Mouse (Mus musculus) intestine, embryonic 14.5 days (tissue): ENCODE data around the gene Mpdz. TPM values are rescaled to one million over a fixed set of nuclear protein-coding genes. Genes with fewer than 3 reads are reported as not detected.

Source experiments
- ATAC-seq: fragments of 200-750 bp; cut with Nextera tagmentation; replicated peaks from 2 replicates; pipeline ENCODE4 v1.8.0; 2017; ENCODE audit warnings: low read depth, moderate number of reproducible peaks, moderate TSS enrichment, moderate library complexity; ENCODE audit not compliant: low FRiP score, low TSS enrichment
- DNase-seq: peaks from one replicate; pipeline ENCODE4 v3.0.0-alpha.2; 2018; ENCODE audit warnings: low spot score
- H3K27ac ChIP-seq: fragments of 300-500 bp; sonication (generic); 2 replicates; pipeline ENCODE4 v1.5.1; 2014; ENCODE audit warnings: low read depth, mild to moderate bottlenecking, control low read depth
- H3K27me3 ChIP-seq: fragments of 300-500 bp; sonication (generic); replicated peaks from 2 replicates; pipeline ENCODE4 v1.6.1; 2014; ENCODE audit warnings: low read length, control low read depth; ENCODE audit not compliant: control insufficient read depth, insufficient read depth
- H3K36me3 ChIP-seq: fragments of 300-500 bp; sonication (generic); 2 replicates; pipeline ENCODE4 v1.6.1; 2014; ENCODE audit warnings: low read length, control low read depth; ENCODE audit not compliant: control insufficient read depth, insufficient read depth
- H3K4me1 ChIP-seq: fragments of 300-500 bp; sonication (generic); replicated peaks from 2 replicates; pipeline ENCODE4 v1.6.1; 2014; ENCODE audit warnings: low read length, control low read depth, mixed read lengths; ENCODE audit not compliant: control insufficient read depth, insufficient read depth
- H3K4me2 ChIP-seq: fragments of 300-500 bp; sonication (generic); 2 replicates; pipeline ENCODE4 v1.6.1; 2014; ENCODE audit warnings: low read length
- H3K4me3 ChIP-seq: fragments of 300-500 bp; sonication (generic); 2 replicates; pipeline ENCODE4 v1.5.1; 2014; ENCODE audit warnings: low read depth, low read length, control low read depth, mixed read lengths
- H3K9ac ChIP-seq: fragments of 300-500 bp; sonication (generic); 2 replicates; pipeline ENCODE4 v1.6.1; 2014; ENCODE audit warnings: mild to moderate bottlenecking, low read length
- H3K9me3 ChIP-seq: fragments of 300-500 bp; sonication (generic); 2 replicates; pipeline ENCODE4 v1.6.1; 2016; ENCODE audit warnings: low read length, control low read depth; ENCODE audit not compliant: control insufficient read depth
- WGBS: fragments of 180-500 bp; shearing (Covaris S2); extraction: QIAGEN DNeasy Blood & Tissue Kit; methylation state at CpG from one replicate; pipeline ENCODE4 v1.1.7; 2014; 5-methylcytosine and 5-hydroxymethylcytosine counted together
- polyA plus RNA-seq: library from polyadenylated mRNA; unstranded; fragments of >200 nt; fragmentation: Nextera tagmentation; extraction: Ambion mirVana; gene quantifications from 2 replicates; pipeline ENCODE4 v1.2.1, GENCODE M21; 2014

Gene Mpdz
- polyA plus RNA-seq, 1 experiment from 2014 or later, result 30.9 TPM

DNA sequence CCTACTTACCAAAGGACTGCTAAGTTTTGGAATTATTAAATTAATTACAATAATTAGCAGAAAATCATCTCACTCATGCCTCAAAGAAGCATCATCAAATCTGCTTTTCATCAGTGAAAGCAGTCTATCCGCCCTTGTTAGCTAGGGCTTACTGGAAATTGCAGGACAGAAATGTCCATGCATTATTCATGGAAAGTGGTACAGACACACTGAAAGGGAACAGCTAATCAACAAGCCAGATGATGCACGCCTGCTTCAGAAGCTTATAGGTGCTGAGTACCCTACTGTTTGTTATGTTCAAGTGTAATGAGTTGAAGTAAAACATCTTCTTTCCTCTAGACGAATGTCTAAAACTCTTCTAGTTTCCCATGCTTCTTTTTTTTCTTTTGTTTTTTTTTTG, 91.2 kb downstream of the Mpdz start:
- Histone ChIP-seq H3K9me3 (no peaks in the 10 kb centered on the region), H3K9ac (no peak overlapping the region), H3K27ac (no peak overlapping the region), H3K4me2 (no peak overlapping the region), H3K27me3 (no peaks in the 10 kb centered on the region), H3K4me3 (no peak overlapping the region), H3K4me1 (no peaks in the 10 kb centered on the region; the same call in 1 of the 2 replicates), H3K36me3 (peaks cover 29% of the 10 kb centered on the region)
- ATAC-seq (no peak), DNase-seq (no peak)
- WGBS, result 87% methylated on average over 3 of the region's 3 CpGs

DNA sequence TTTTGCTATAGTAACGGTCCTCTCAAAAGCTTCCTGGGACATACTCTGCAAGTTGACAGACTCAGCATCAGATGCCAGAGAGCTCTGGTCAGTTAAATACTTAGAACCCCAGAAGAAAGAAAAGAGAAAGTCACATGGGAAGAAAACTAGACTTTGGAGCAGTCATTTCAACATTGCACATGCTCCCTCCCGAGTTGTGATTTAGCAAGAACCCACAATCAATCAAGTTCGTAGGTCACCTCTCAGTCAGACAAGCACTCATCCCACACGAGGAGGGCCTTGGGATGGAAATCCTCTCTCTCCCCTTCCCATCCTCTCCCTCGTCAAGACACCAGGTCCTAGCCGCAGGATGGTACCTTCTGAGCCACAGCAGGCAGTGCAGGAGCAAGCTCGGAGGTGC, 94.0 kb downstream of the Mpdz start:
- peaks cover 27% of the 10 kb centered on the region for H3K36me3 ChIP-seq
- H3K27ac ChIP-seq, result no peak overlapping the region
- H3K4me2 ChIP-seq, result no peak overlapping the region
- no peak overlapping the region for H3K4me3 ChIP-seq
- H3K9ac ChIP-seq, result no peak overlapping the region
- DNase-seq, result no peak
- no peaks in the 10 kb centered on the region for H3K27me3 ChIP-seq
- H3K4me1 ChIP-seq, result no peaks in the 10 kb centered on the region
- ATAC-seq, result no peak
- H3K9me3 ChIP-seq, result no peaks in the 10 kb centered on the region
- 79% methylated on average over 7 of the region's 7 CpGs for WGBS

DNA sequence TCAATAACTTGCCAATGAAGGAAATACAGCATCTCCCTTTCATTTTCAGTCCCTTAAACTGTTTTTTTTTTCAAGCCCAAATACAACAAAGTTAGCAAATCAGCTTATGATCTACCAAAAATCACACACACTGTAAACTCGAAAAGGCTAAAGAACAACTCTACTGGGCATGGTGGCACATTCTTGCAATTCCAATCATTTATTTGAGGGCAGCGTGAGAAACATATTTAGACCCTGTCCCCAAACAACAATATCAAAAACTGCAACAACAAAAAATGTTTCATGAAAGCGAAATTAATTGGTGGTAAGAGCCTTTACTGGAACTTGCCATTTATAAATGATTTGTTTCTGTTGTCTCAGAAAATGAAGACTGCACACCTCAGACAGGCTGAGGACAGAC, 97.5 kb downstream of the Mpdz start:
- no peak overlapping the region for H3K4me3 ChIP-seq
- DNase-seq (no peak), ATAC-seq (no peak)
- no peaks in the 10 kb centered on the region for H3K4me1 ChIP-seq
- H3K27me3 ChIP-seq, result no peaks in the 10 kb centered on the region
- H3K9ac ChIP-seq, result no peak overlapping the region
- WGBS, result 88% methylated on average over 3 of the region's 3 CpGs
- no peaks in the 10 kb centered on the region for H3K9me3 ChIP-seq
- no peak overlapping the region for H3K27ac ChIP-seq
- H3K4me2 ChIP-seq, result no peak overlapping the region
- H3K36me3 ChIP-seq, result peaks cover 23% of the 10 kb centered on the region

DNA sequence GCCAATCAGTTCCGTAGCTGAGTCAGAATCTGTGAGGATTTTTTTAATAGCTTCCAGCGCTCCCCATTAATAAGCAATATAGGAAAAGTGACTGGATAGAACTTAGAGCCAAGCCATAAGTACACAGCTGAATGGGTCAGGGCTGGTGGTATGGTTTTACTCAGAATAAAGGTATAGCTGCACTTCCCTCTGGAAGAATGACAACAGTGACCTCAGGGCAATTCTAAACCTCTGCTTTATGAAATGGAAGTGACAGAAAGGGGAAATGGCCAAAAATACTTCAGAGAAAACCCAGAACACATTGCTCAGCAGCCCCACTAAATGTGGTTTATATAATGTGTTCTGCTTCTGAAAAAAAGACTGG, 109.0 kb downstream of the Mpdz start:
- peak; percentile 60; the same call in 1 of the 2 replicates for ATAC-seq
- no peak for DNase-seq
- no peaks in the 10 kb centered on the region for H3K27me3 ChIP-seq
- no peak overlapping the region for H3K9ac ChIP-seq
- H3K4me1 ChIP-seq, result 0 out of 2 replicates have a peak, but pooled peaks cover 8% of the 10 kb centered on the region
- 38% methylated on average over 2 of the region's 2 CpGs for WGBS
- H3K9me3 ChIP-seq, result no peaks in the 10 kb centered on the region
- no peak overlapping the region for H3K4me2 ChIP-seq
- H3K4me3 ChIP-seq, result no peak overlapping the region
- H3K27ac ChIP-seq, result peak overlapping the region; percentile 38; the same call in 1 of the 2 replicates
- H3K36me3 ChIP-seq, result peaks cover 8% of the 10 kb centered on the region

DNA sequence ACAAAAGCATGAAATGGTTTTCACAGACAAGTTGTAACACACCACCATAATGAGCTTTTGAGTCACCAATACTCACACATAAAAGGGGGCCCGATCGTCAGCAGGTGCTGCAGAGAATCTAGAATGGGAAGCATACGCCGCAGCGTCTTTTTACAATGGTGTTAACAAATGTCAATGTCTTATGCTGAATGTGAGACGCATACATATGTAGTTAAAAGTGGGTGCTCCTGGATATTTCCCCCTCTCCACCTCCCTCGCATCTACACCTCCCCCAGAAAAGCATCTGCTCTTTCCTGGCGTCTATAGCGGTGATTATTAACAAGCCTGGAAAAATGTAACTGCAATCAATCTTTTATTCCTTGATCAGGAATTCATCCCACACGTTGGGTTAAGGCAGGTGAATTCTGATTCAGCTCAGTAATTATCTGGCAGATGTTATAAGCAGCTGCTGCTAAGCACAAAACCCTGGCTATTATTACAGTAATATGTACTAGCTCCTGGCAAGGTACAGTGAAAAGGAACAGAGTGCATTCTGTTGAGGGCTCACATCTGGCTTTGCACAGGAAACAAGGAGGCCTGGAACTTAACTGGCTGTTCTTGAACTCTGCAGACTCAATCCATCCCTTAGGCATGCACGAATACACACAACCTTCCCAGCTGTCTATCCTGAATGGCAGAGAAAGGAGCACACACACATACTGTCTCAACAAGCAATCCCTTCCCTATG, 109.6 kb downstream of the Mpdz start:
- Histone ChIP-seq H3K36me3 (peaks cover 8% of the 10 kb centered on the region), H3K4me3 (no peak overlapping the region), H3K27me3 (no peaks in the 10 kb centered on the region), H3K9me3 (no peaks in the 10 kb centered on the region), H3K27ac (peak overlapping the region; percentile 38; the same call in 1 of the 2 replicates), H3K4me2 (no peak overlapping the region), H3K9ac (no peak overlapping the region), H3K4me1 (0 out of 2 replicates have a peak, but pooled peaks cover 8% of the 10 kb centered on the region)
- DNase-seq (peak; percentile 69), ATAC-seq (peak; percentile 87)
- 57% methylated on average over 11 of the region's 11 CpGs for WGBS

DNA sequence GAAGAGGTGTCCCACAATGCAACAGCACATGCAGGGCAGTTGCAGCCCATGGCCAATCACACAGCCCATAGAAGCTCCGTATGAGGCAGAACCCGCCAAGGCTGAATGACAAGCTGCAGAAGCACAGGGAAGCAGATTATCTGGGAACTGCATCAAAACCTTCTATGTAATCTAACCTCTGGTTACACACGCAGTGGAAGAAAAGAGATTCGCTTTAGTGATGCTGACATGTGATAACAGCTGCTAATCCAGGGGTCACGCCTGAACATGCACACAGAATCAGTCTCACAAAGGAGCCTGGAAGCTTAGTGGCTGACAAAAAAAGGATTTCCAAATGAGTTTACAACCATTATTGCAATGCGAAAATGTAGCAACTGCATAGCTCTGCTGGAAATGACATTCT, 110.2 kb downstream of the Mpdz start:
- WGBS, result 61% methylated on average over 6 of the region's 6 CpGs
- peak; percentile 53 for DNase-seq

DNA sequence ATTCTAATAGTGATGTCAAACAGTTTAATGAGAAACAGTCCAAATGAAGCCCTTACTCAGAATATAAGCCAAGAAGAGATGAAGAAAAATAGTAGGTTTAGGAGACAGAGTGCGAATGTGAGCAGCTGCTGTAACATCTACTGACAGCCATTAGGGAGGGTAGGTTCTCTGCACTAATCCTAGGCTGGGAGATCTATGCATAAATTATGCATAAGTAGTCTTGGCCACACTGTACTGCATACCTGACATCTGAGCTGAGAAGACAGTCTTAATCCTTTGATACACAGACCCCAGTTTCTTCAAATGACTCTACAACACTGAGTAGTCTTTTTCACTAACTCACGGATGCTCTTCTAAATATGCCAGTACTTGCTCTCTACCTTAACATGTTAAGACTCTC, 114.9 kb downstream of the Mpdz start:
- DNase-seq (no peak), ATAC-seq (no peak)
- no peaks in the 10 kb centered on the region for H3K4me1 ChIP-seq
- H3K9me3 ChIP-seq, result no peaks in the 10 kb centered on the region
- H3K4me2 ChIP-seq, result no peak overlapping the region
- H3K4me3 ChIP-seq, result no peak overlapping the region
- no peak overlapping the region for H3K27ac ChIP-seq
- no peaks in the 10 kb centered on the region for H3K27me3 ChIP-seq
- H3K36me3 ChIP-seq, result peaks cover 2% of the 10 kb centered on the region; the same call in 1 of the 2 replicates
- WGBS, result 93% methylated on average over 2 of the region's 2 CpGs
- H3K9ac ChIP-seq, result no peak overlapping the region

More for the DNA sequence above, 110.2 kb downstream of the Mpdz start:
- no peak overlapping the region for H3K4me2 ChIP-seq
- no peak for ATAC-seq
- H3K9me3 ChIP-seq, result no peaks in the 10 kb centered on the region
- no peak overlapping the region for H3K4me3 ChIP-seq
- peaks cover 8% of the 10 kb centered on the region for H3K36me3 ChIP-seq
- no peak overlapping the region for H3K9ac ChIP-seq
- H3K4me1 ChIP-seq, result 0 out of 2 replicates have a peak, but pooled peaks cover 8% of the 10 kb centered on the region
- no peak overlapping the region for H3K27ac ChIP-seq
- H3K27me3 ChIP-seq, result no peaks in the 10 kb centered on the region

DNA sequence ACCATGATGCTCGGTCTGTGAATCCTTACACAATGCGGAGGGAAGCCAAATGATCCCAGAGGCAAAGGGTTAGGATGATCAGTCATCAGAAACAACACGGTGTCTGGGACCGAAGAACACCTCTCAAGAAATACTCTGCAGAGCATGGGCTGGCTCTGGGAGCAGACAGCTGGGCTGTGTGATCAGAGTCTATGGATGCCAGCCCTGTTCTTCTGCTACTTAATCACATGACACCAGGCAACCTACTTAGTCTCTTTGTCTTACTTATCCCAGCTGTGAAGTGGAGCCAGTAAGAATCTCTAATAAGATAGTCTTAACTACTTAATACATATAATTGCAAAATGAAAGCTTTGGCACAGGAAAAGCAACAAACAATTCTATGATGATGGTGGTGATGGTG, 118.8 kb downstream of the Mpdz start:
- no peaks in the 10 kb centered on the region for H3K4me1 ChIP-seq
- ATAC-seq (no peak), DNase-seq (no peak)
- no peak overlapping the region for H3K4me3 ChIP-seq
- H3K9ac ChIP-seq, result no peak overlapping the region
- no peaks in the 10 kb centered on the region for H3K9me3 ChIP-seq
- 86% methylated on average over 4 of the region's 4 CpGs for WGBS
- H3K36me3 ChIP-seq, result peaks cover 10% of the 10 kb centered on the region
- no peaks in the 10 kb centered on the region for H3K27me3 ChIP-seq
- H3K4me2 ChIP-seq, result no peak overlapping the region
- H3K27ac ChIP-seq, result no peak overlapping the region

DNA sequence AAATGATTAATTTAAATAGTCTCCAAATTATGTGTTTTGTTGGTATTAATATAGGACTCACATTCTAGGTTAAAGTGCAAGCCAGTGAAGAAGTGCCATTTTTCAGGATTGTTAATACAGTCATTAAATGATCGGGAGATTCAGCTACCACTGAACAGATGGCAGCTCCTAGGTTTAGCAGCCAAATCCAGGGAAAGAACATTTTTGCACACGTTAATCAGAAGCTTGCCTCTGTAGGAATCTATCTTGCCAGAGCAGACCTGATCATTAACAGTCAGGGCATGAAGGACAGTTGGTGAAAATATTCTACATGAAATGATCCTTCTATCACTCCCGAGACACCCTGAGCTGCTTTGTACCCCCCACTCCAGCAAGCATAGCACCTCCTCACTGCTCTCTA, 120.4 kb downstream of the Mpdz start:
- Histone ChIP-seq H3K9ac (no peak overlapping the region), H3K27ac (no peak overlapping the region), H3K4me2 (no peak overlapping the region), H3K36me3 (peaks cover 17% of the 10 kb centered on the region), H3K9me3 (no peaks in the 10 kb centered on the region), H3K4me1 (no peaks in the 10 kb centered on the region), H3K4me3 (no peak overlapping the region), H3K27me3 (no peaks in the 10 kb centered on the region)
- WGBS, result 87% methylated on average over 3 of the region's 3 CpGs
- DNase-seq, result no peak
- no peak for ATAC-seq
